Comparison of ENCODE assay signal across 8 mouse cellular contexts in genomic region chr4:114843097-114843721, GRCm38 (mm10). TPM values are rescaled to one million over a fixed set of nuclear protein-coding genes. Genes with fewer than 3 reads are reported as not detected.
DNase-seq lines count a peak whose midpoint lies in the region; ATAC-seq and TF ChIP-seq lines count a peak whose summit lies in the region.

No protein-coding gene starts in this region.

- peak overlapping the region; percentile 73 for H3K4me2 ChIP-seq in lung, embryonic 14.5 days
- H3K4me2 ChIP-seq in forebrain, embryonic 11.5 days (ENCODE audit: low read depth, low read length, severe bottlenecking), result peak overlapping the region; percentile 71
- peak overlapping the region; percentile 89 for H3K4me2 ChIP-seq in neural tube, embryonic 13.5 days

- 2% methylated on average over 51 of the region's 51 CpGs for WGBS in lung, embryonic 14.5 days
- WGBS in forebrain, embryonic 11.5 days, result 1% methylated on average over 51 of the region's 51 CpGs
- WGBS in neural tube, embryonic 13.5 days, result under 1% methylated on average over 51 of the region's 51 CpGs

- H3K27me3 ChIP-seq in lung, embryonic 14.5 days (ENCODE audit: insufficient read depth, low read length), result peaks cover 41% of the 10 kb centered on the region
- peaks cover 32% of the 10 kb centered on the region for H3K27me3 ChIP-seq in forebrain, embryonic 11.5 days (ENCODE audit: control insufficient read depth, insufficient read depth, low read length)
- H3K27me3 ChIP-seq in neural tube, embryonic 13.5 days, result peaks cover 81% of the 10 kb centered on the region

- peak; percentile 68 for ATAC-seq in lung, embryonic 14.5 days (ENCODE audit: insufficient read depth)
- ATAC-seq in forebrain, embryonic 11.5 days (replicated peaks; ENCODE audit: low FRiP score), result peak; percentile 65
- ATAC-seq in neural tube, embryonic 13.5 days (ENCODE audit: low read depth), result peak; percentile 80; the same call in 1 of the 2 replicates

- H3K27ac ChIP-seq in lung, embryonic 14.5 days (ENCODE audit: low read depth), result no peak overlapping the region
- no peak overlapping the region for H3K27ac ChIP-seq in forebrain, embryonic 11.5 days (ENCODE audit: low read depth, low read length)
- no peak overlapping the region for H3K27ac ChIP-seq in neural tube, embryonic 13.5 days (replicated peaks)

- H3K36me3 ChIP-seq in lung, embryonic 14.5 days (ENCODE audit: insufficient read depth), result no peaks in the 10 kb centered on the region
- H3K36me3 ChIP-seq in forebrain, embryonic 11.5 days (ENCODE audit: control insufficient read depth, insufficient read depth, low read length), result no peaks in the 10 kb centered on the region
- no peaks in the 10 kb centered on the region for H3K36me3 ChIP-seq in neural tube, embryonic 13.5 days

- TF ChIP-seq CTCF in lung, embryonic 14.5 days (IDR thresholded peaks at IDR 0.05; ENCODE audit: low read depth), result no peak

- H3K4me1 ChIP-seq in lung, embryonic 14.5 days (ENCODE audit: insufficient read depth), result no peaks in the 10 kb centered on the region
- peaks cover 10% of the 10 kb centered on the region; the same call in 1 of the 2 replicates for H3K4me1 ChIP-seq in forebrain, embryonic 11.5 days (replicated peaks; ENCODE audit: control insufficient read depth, insufficient read depth, low read length)
- H3K4me1 ChIP-seq in neural tube, embryonic 13.5 days (replicated peaks), result peaks cover 14% of the 10 kb centered on the region

- H3K9ac ChIP-seq in lung, embryonic 14.5 days, result peak overlapping the region; percentile 48
- peak overlapping the region; percentile 35 for H3K9ac ChIP-seq in forebrain, embryonic 11.5 days (ENCODE audit: low read length)
- peak overlapping the region; percentile 72 for H3K9ac ChIP-seq in neural tube, embryonic 13.5 days

- peak; percentile 40 for DNase-seq in lung, embryonic 14.5 days
- DNase-seq in lung, adult 18-20 months, result no peak
- DNase-seq in forebrain, embryonic 11.5 days (ENCODE audit: low spot score), result peak; percentile 63
- peak; percentile 51 for DNase-seq in kidney, postnatal 14 days
- DNase-seq in layer of hippocampus, adult 9-11 months, result no peak
- DNase-seq in spleen, postnatal 10 days (ENCODE audit: low spot score in 2 of 2), result no peak
- no peak for DNase-seq in natural killer cell, adult 2 months (ENCODE audit: low spot score in 2 of 2)

- H3K9me3 ChIP-seq in lung, embryonic 14.5 days (ENCODE audit: low read depth, low read length), result no peaks in the 10 kb centered on the region
- H3K9me3 ChIP-seq in forebrain, embryonic 11.5 days (ENCODE audit: control insufficient read depth, low read length), result no peaks in the 10 kb centered on the region; the same call in 1 of the 2 replicates
- H3K9me3 ChIP-seq in neural tube, embryonic 13.5 days, result no peaks in the 10 kb centered on the region

- H3K4me3 ChIP-seq in lung, embryonic 14.5 days (ENCODE audit: low read depth, low read length), result peak overlapping the region; percentile 40
- peak overlapping the region; percentile 34 for H3K4me3 ChIP-seq in forebrain, embryonic 11.5 days (ENCODE audit: low read depth, low read length)
- peak overlapping the region; percentile 40 for H3K4me3 ChIP-seq in neural tube, embryonic 13.5 days

RNA-seq across cellular contexts. Expression of gene Gm12830, which starts 21.7 kb away (rescaled TPM):
- not detected in 2 replicates for polyA plus RNA-seq in lung, embryonic 14.5 days (2014; fragmentation: Nextera tagmentation; extraction: Ambion mirVana)
- not detected in 2 replicates for polyA plus RNA-seq in forebrain, embryonic 11.5 days (2014; fragmentation: Nextera tagmentation; extraction: Ambion mirVana)
- not detected in 2 replicates for polyA plus RNA-seq in neural tube, embryonic 13.5 days (2015; fragmentation: Nextera tagmentation; extraction: Ambion mirVana)

Comparison
In these comparisons a context has a peak if more than half of its experiments do, and no peak if none do; other contexts are left out.
1. DNase-seq: peak in lung, embryonic 14.5 days (single experiment), forebrain, embryonic 11.5 days (single experiment) and kidney, postnatal 14 days (single experiment); none in lung, adult 18-20 months (0 of 2), layer of hippocampus, adult 9-11 months (single experiment), spleen, postnatal 10 days (0 of 2) and natural killer cell, adult 2 months (0 of 2).
2. Peak in every context shown above with its lines, with median percentiles within 50 percentile points of each other: ATAC-seq, H3K4me2 ChIP-seq, H3K4me3 ChIP-seq and H3K9ac ChIP-seq.